Mouse (Mus musculus): Measurements from ENCODE around the gene Mfap5. TPM values are rescaled to one million over a fixed set of nuclear protein-coding genes. Genes with fewer than 3 reads are reported as not detected.
"Not testable (repeated sequence)": the region's sequence is repeated elsewhere in the genome, so short reads cannot be mapped to it uniquely, and the experiment has no call there.

The Mfap5 gene
- total and polyA plus RNA-seq, 3 experiments = not detected

GRCm38 (mm10) chr6:122515762-122516161 is 10.1 kb downstream of the Mfap5 start:
- not testable (repeated sequence) for H3K9ac ChIP-seq (ENCODE audit: control insufficient read depth, low read depth, low read length, poor library complexity, severe bottlenecking); H3K79me2 ChIP-seq (ENCODE audit: control insufficient read depth, insufficient read depth, low read length, poor library complexity); H3K27me3 ChIP-seq (ENCODE audit: control insufficient read depth in 1 of 2, insufficient read depth in 2 of 2, low read length in 2 of 2); H3K27ac ChIP-seq (ENCODE audit: control insufficient read depth, low read depth, low read length); H3K4me1 ChIP-seq (ENCODE audit: control insufficient read depth in 1 of 2, insufficient read depth in 2 of 2, low read length in 2 of 2); H3K36me3 ChIP-seq (ENCODE audit: control insufficient read depth in 1 of 2, insufficient read depth in 2 of 2, low read length in 2 of 2); H3K4me3 ChIP-seq (ENCODE audit: control insufficient read depth in 1 of 2, insufficient read depth in 1 of 2, low read depth in 2 of 2, low read length in 2 of 2); H3K9me3 ChIP-seq (replicated peaks; ENCODE audit: insufficient read depth, low read length)
- TF ChIP-seq TBP (IDR thresholded peaks at IDR 0.05; ENCODE audit: low read depth, low read length) = peak; percentile 66; the same call in 1 of the 2 replicates
- TF ChIP-seq MYC (IDR thresholded peaks at IDR 0.05; ENCODE audit: low read depth, low read length) = peak; percentile 43; the same call in 1 of the 2 replicates
- peak; percentile 32; the same call in 1 of the 2 replicates for TF ChIP-seq NELFE (IDR thresholded peaks at IDR 0.05; ENCODE audit: low read depth, low read length)
- peak in 1 of 2 experiments; percentile 39; a peak in 2 of 4 replicates for TF ChIP-seq POLR2A (IDR thresholded peaks at IDR 0.05; ENCODE audit: control insufficient read depth in 1 of 2, insufficient read depth in 1 of 2, low read depth in 1 of 2, low read length in 2 of 2, poor library complexity in 1 of 2)
- TF ChIP-seq KAT2A (conservative IDR thresholded peaks at IDR 0.05; ENCODE audit: low read depth, low read length) = peak; percentile 63
- TF ChIP-seq ZNF384 (IDR thresholded peaks at IDR 0.05; ENCODE audit: low read depth, low read length) = 0 out of 2 replicates have a peak, but pooled peaks have one; percentile 22
- peak; percentile 80 for TF ChIP-seq HCFC1 (IDR thresholded peaks at IDR 0.05; ENCODE audit: low read depth, low read length)
- peak; percentile 41 for DNase-seq (ENCODE audit: low read depth, low spot score)

- no peak overlapping the region for H3K9ac ChIP-seq (ENCODE audit: control insufficient read depth, low read depth, low read length, poor library complexity, severe bottlenecking)
- H3K36me3 ChIP-seq (ENCODE audit: control insufficient read depth in 1 of 2, insufficient read depth in 2 of 2, low read length in 2 of 2) = no peaks in the 10 kb centered on the region
- no peaks in the 10 kb centered on the region for H3K4me1 ChIP-seq (ENCODE audit: control insufficient read depth in 1 of 2, insufficient read depth in 2 of 2, low read length in 2 of 2)
- H3K4me3 ChIP-seq (ENCODE audit: control insufficient read depth in 1 of 2, insufficient read depth in 1 of 2, low read depth in 2 of 2, low read length in 2 of 2) = no peak overlapping the region
- H3K27ac ChIP-seq (ENCODE audit: control insufficient read depth, low read depth, low read length) = no peak overlapping the region
- H3K9me3 ChIP-seq (replicated peaks; ENCODE audit: insufficient read depth, low read length) = no peaks in the 10 kb centered on the region
- DNase-seq (ENCODE audit: low read depth, low spot score) = no peak
- H3K79me2 ChIP-seq (ENCODE audit: control insufficient read depth, insufficient read depth, low read length, poor library complexity) = no peaks in the 10 kb centered on the region
- no peaks in the 10 kb centered on the region; a peak in 1 of 4 replicates for H3K27me3 ChIP-seq (ENCODE audit: control insufficient read depth in 1 of 2, insufficient read depth in 2 of 2, low read length in 2 of 2)
- TF ChIP-seq ZC3H11A (IDR thresholded peaks at IDR 0.05; ENCODE audit: low read depth, low read length) = no peak
- no peak for TF ChIP-seq GATA1 (IDR thresholded peaks at IDR 0.05; ENCODE audit: low read depth, low read length)
- no peak for TF ChIP-seq USF1 (IDR thresholded peaks at IDR 0.05; ENCODE audit: low read depth, low read length)
- no peak for TF ChIP-seq ELF1 (IDR thresholded peaks at IDR 0.05; ENCODE audit: low read depth, low read length)
- TF ChIP-seq BHLHE40 (IDR thresholded peaks at IDR 0.05; ENCODE audit: borderline replicate concordance, low read depth, low read length) = no peak
- TF ChIP-seq RCOR1 (IDR thresholded peaks at IDR 0.05; ENCODE audit: low read depth, low read length) = no peak
- TF ChIP-seq E2F4 (IDR thresholded peaks at IDR 0.05; ENCODE audit: borderline replicate concordance, low read depth, low read length) = no peak
- no peak for TF ChIP-seq MAX (IDR thresholded peaks at IDR 0.05; ENCODE audit: low read length)
- no peak for TF ChIP-seq CTCF (IDR thresholded peaks at IDR 0.05 in 2 of 3, conservative IDR thresholded peaks at IDR 0.05 in 1 of 3; ENCODE audit: control insufficient read depth in 1 of 3, insufficient read depth in 1 of 3, low read depth in 2 of 3, low read length in 3 of 3, poor library complexity in 1 of 3, severe bottlenecking in 1 of 3)
- TF ChIP-seq TCF12 (IDR thresholded peaks at IDR 0.05; ENCODE audit: low read depth, low read length) = no peak
- TF ChIP-seq NELFE (IDR thresholded peaks at IDR 0.05; ENCODE audit: low read depth, low read length) = no peak
- TF ChIP-seq MAFK (IDR thresholded peaks at IDR 0.05; ENCODE audit: borderline replicate concordance, low read depth, low read length) = no peak
- no peak for TF ChIP-seq CHD2 (IDR thresholded peaks at IDR 0.05; ENCODE audit: low read length)
- TF ChIP-seq TAL1 (IDR thresholded peaks at IDR 0.05; ENCODE audit: low read length) = no peak
- no peak for TF ChIP-seq TBP (IDR thresholded peaks at IDR 0.05; ENCODE audit: low read depth, low read length)
- no peak for TF ChIP-seq RAD21 (IDR thresholded peaks at IDR 0.05; ENCODE audit: low read depth, low read length)
- no peak for TF ChIP-seq ZNF384 (IDR thresholded peaks at IDR 0.05; ENCODE audit: low read depth, low read length)
These were observed 12.0 kb downstream of the Mfap5 start for GRCm38 (mm10) chr6:122517668-122518067.
